Mouse (Mus musculus) c-Kit-positive CD71-positive TER-119-positive erythroid progenitor cells, embryonic 14.5 days (primary cell): ENCODE results near the gene BC005624.
A peak's percentile ranks its signal among the peaks of the same experiment; 100 is the strongest.

Experiments
- DNase-seq: peaks from one replicate; pipeline ENCODE4 v3.0.0-alpha.2; 2013; ENCODE audit warnings: low spot score

Gene BC005624

GRCm38 (mm10) chr2:30981790-30982513, at the start of gene BC005624, which contains the start of gene Usp20:
Gene BC005624 (minus strand): TSS chr2:30982201.
Gene Usp20 (plus strand): TSS chr2:30982279.
- peak; percentile 99 for DNase-seq

- no peak for DNase-seq
Observed at GRCm38 (mm10) chr2:31026642-31027041, 44.6 kb upstream of the BC005624 start.

GRCm38 (mm10) chr2:31025458-31025857, 43.5 kb upstream of the BC005624 start:
- DNase-seq: no peak

- DNase-seq: peak; percentile 55
Observed at GRCm38 (mm10) chr2:31024618-31025370, 42.8 kb upstream of the BC005624 start.

- no peak for DNase-seq
Observed at GRCm38 (mm10) chr2:31023940-31024339, 41.9 kb upstream of the BC005624 start.

GRCm38 (mm10) chr2:31020202-31020601, 38.2 kb upstream of the BC005624 start:
- no peak for DNase-seq

- DNase-seq: no peak
Observed at GRCm38 (mm10) chr2:31019011-31019410, 37.0 kb upstream of the BC005624 start.

GRCm38 (mm10) chr2:31018519-31018918, 36.5 kb upstream of the BC005624 start:
- no peak for DNase-seq

GRCm38 (mm10) chr2:31017625-31018317, 35.8 kb upstream of the BC005624 start:
- DNase-seq: no peak

GRCm38 (mm10) chr2:31013371-31014120, 31.5 kb upstream of the BC005624 start:
- no peak for DNase-seq

GRCm38 (mm10) chr2:31007208-31007607, 25.2 kb upstream of the BC005624 start:
- DNase-seq: peak; percentile 15

GRCm38 (mm10) chr2:31006434-31006833, 24.4 kb upstream of the BC005624 start:
- DNase-seq: peak; percentile 86

- DNase-seq: no peak
Observed at GRCm38 (mm10) chr2:31005453-31005852, 23.5 kb upstream of the BC005624 start.

GRCm38 (mm10) chr2:31002857-31003256, 20.9 kb upstream of the BC005624 start:
- no peak for DNase-seq

GRCm38 (mm10) chr2:30998443-30999260, 16.7 kb upstream of the BC005624 start:
- no peak for DNase-seq

- DNase-seq: no peak
Observed at GRCm38 (mm10) chr2:30995432-30995996, 13.5 kb upstream of the BC005624 start.

- DNase-seq: no peak
Observed at GRCm38 (mm10) chr2:30994853-30995252, 12.9 kb upstream of the BC005624 start.

GRCm38 (mm10) chr2:30990221-30990620, 8.2 kb upstream of the BC005624 start:
- DNase-seq: no peak

- peak; percentile 65 for DNase-seq
Observed at GRCm38 (mm10) chr2:30985111-30986020, 3.4 kb upstream of the BC005624 start.

GRCm38 (mm10) chr2:30983024-30983423, 1.0 kb upstream of the BC005624 start:
- no peak for DNase-seq
